ENCODE assay signal across 9 mouse cellular contexts in genomic region chr11:78344328-78344889, GRCm38 (mm10). TPM values are rescaled to one million over a fixed set of nuclear protein-coding genes. Genes with fewer than 3 reads are reported as not detected.
DNase-seq lines count a peak whose midpoint lies in the region; ATAC-seq and TF ChIP-seq lines count a peak whose summit lies in the region.
"Had no signal": no experiment of that assay in that cellular context is flagged by ENCODE, and none has a peak within 500 bp of the region (broad histone marks: within the 10 kb centered on the region; RNA-seq: fewer than 3 reads in every experiment).

No protein-coding gene starts in this region.

- no peak for TF ChIP-seq CTCF in heart, adult 2 months (IDR thresholded peaks at IDR 0.05)
- no peak for TF ChIP-seq CTCF in forebrain, postnatal 0 days (IDR thresholded peaks at IDR 0.05; ENCODE audit: low read depth)

- no peak for TF ChIP-seq EP300 in heart, adult 2 months (IDR thresholded peaks at IDR 0.05; ENCODE audit: insufficient read depth, low read depth, low read length)

- H3K27me3 ChIP-seq in heart, embryonic 12.5 days (replicated peaks): no peaks in the 10 kb centered on the region
- no peaks in the 10 kb centered on the region for H3K27me3 ChIP-seq in heart, adult 2 months (ENCODE audit: control insufficient read depth, insufficient read depth, low read length)
- no peaks in the 10 kb centered on the region for H3K27me3 ChIP-seq in forebrain, postnatal 0 days (ENCODE audit: insufficient read depth, low read length)

- intact Hi-C loops in heart, adult 2 months (cut with DNase I): no loop called here

- H3K36me3 ChIP-seq in heart, embryonic 12.5 days: peaks cover 24% of the 10 kb centered on the region
- no peaks in the 10 kb centered on the region for H3K36me3 ChIP-seq in heart, adult 2 months (ENCODE audit: control insufficient read depth, insufficient read depth, low read length)
- peaks cover 14% of the 10 kb centered on the region; the same call in 1 of the 2 replicates for H3K36me3 ChIP-seq in ES-E14 (ENCODE audit: control insufficient read depth, insufficient read depth, low read length, poor library complexity, severe bottlenecking)
- H3K36me3 ChIP-seq in forebrain, postnatal 0 days (ENCODE audit: insufficient read depth): peaks cover 22% of the 10 kb centered on the region

- in situ Hi-C loops in ES-E14 (cut with MboI; ENCODE audit: low sequenced_read_pairs in 2 of 2, unreplicated experiment in 2 of 2): no loop called here

- peaks cover 46% of the 10 kb centered on the region for H3K4me1 ChIP-seq in heart, embryonic 12.5 days (replicated peaks)
- H3K4me1 ChIP-seq in heart, adult 2 months (ENCODE audit: control insufficient read depth, insufficient read depth, low read length): peaks cover 10% of the 10 kb centered on the region
- H3K4me1 ChIP-seq in ES-E14 (ENCODE audit: control insufficient read depth in 2 of 2, insufficient read depth in 2 of 2, low read length in 2 of 2, poor library complexity in 1 of 2): peaks cover 2 to 25% of the 10 kb centered on the region in 2 experiments; a peak in 3 of 4 replicates
- no peaks in the 10 kb centered on the region for H3K4me1 ChIP-seq in forebrain, postnatal 0 days (ENCODE audit: insufficient read depth)

- WGBS in heart, embryonic 12.5 days: 31% methylated on average over 6 of the region's 6 CpGs
- 30% methylated on average over 6 of the region's 6 CpGs for WGBS in heart, adult 2 months
- 77% methylated on average over 6 of the region's 6 CpGs for WGBS in forebrain, postnatal 0 days

- no peak for ATAC-seq in heart, embryonic 12.5 days (ENCODE audit: insufficient number of reproducible peaks, low FRiP score)
- no peak for ATAC-seq in forebrain, postnatal 0 days
- peak; percentile 68 for ATAC-seq in megakaryocyte progenitor cell, adult 5-6 weeks (replicated peaks; ENCODE audit: poor library complexity)

- H3K9ac ChIP-seq in heart, embryonic 12.5 days: peak overlapping the region; percentile 89
- H3K9ac ChIP-seq in heart, adult 2 months (ENCODE audit: low read depth, low read length): no peak overlapping the region; the same call in 1 of the 2 replicates
- H3K9ac ChIP-seq in ES-E14 (ENCODE audit: insufficient read depth, low read depth, low read length, poor library complexity, severe bottlenecking): no peak overlapping the region; the same call in 1 of the 2 replicates
- peak overlapping the region; percentile 92 for H3K9ac ChIP-seq in forebrain, postnatal 0 days

- no peaks in the 10 kb centered on the region for H3K9me3 ChIP-seq in heart, embryonic 12.5 days (replicated peaks)
- H3K9me3 ChIP-seq in ES-E14 (ENCODE audit: control insufficient read depth, insufficient read depth, low read depth, low read length): no peaks in the 10 kb centered on the region
- H3K9me3 ChIP-seq in forebrain, postnatal 0 days (ENCODE audit: low read length): no peaks in the 10 kb centered on the region

- no peaks in the 10 kb centered on the region for H3K79me2 ChIP-seq in heart, adult 2 months (replicated peaks; ENCODE audit: control insufficient read depth, insufficient read depth, low read length)

- peak overlapping the region; percentile 73 for H3K27ac ChIP-seq in heart, embryonic 12.5 days (ENCODE audit: poor library complexity, severe bottlenecking)
- H3K27ac ChIP-seq in heart, adult 2 months: no peak overlapping the region
- no peak overlapping the region for H3K27ac ChIP-seq in ES-E14 (ENCODE audit: insufficient read depth, low read depth, low read length, poor library complexity, severe bottlenecking)
- H3K27ac ChIP-seq in forebrain, postnatal 0 days (ENCODE audit: low read depth, low read length): peak overlapping the region; percentile 85; the same call in 1 of the 2 replicates

- H3K4me3 ChIP-seq in heart, embryonic 12.5 days: peak overlapping the region; percentile 82
- no peak overlapping the region for H3K4me3 ChIP-seq in heart, adult 2 months
- peak overlapping the region; percentile 76 to 91 for H3K4me3 ChIP-seq in ES-E14 (ENCODE audit: insufficient read depth in 1 of 2, low read depth in 1 of 2, low read length in 2 of 2, poor library complexity in 1 of 2, severe bottlenecking in 1 of 2)
- H3K4me3 ChIP-seq in forebrain, postnatal 0 days (ENCODE audit: low read depth, low read length): peak overlapping the region; percentile 83

- no peak for TF ChIP-seq POLR2A in heart, adult 2 months (IDR thresholded peaks at IDR 0.05; ENCODE audit: insufficient read depth, low read depth, low read length)

- no peak for DNase-seq in heart, adult 2 months
- no peak for DNase-seq in ES-E14 (ENCODE audit: low read depth, low spot score)
- DNase-seq in forebrain, postnatal 0 days: no peak
- no peak for DNase-seq in frontal cortex, adult 2 months (ENCODE audit: extremely low spot score in 1 of 2, low spot score in 1 of 2)
- DNase-seq in kidney, adult 9 months: no peak
- no peak for DNase-seq in gastrocnemius, adult 18-20 months (ENCODE audit: low spot score)

- peak overlapping the region; percentile 93 for H3K4me2 ChIP-seq in heart, embryonic 12.5 days
- peak overlapping the region; percentile 63 for H3K4me2 ChIP-seq in forebrain, postnatal 0 days (ENCODE audit: low read depth)

TF ChIP-seq in ES-E14, 5 proteins besides CTCF, POLR2A, EP300 and RAD21:
- TF ChIP-seq ZC3H11A (IDR thresholded peaks at IDR 0.05; ENCODE audit: borderline replicate concordance, low read depth, low read length) (no peak), CHD2 (IDR thresholded peaks at IDR 0.05; ENCODE audit: low read depth, low read length) (no peak), HCFC1 (IDR thresholded peaks at IDR 0.05; ENCODE audit: borderline replicate concordance, insufficient read depth, low read length) (no peak), MAFK (IDR thresholded peaks at IDR 0.05; ENCODE audit: insufficient read depth, low read depth, low read length) (no peak), ZNF384 (IDR thresholded peaks at IDR 0.05; ENCODE audit: low read depth, low read length) (peak; percentile 46; the same call in 1 of the 2 replicates)

RNA-seq across cellular contexts. Expression of gene Unc119, which starts 1.1 kb away (rescaled TPM):
- polyA plus RNA-seq in heart, embryonic 12.5 days (2016; fragmentation: Nextera tagmentation; extraction: Ambion mirVana): 45.6 and 47.7 TPM in 2 replicates
- total RNA-seq in heart, adult 2 months (2021): 1 to 10 TPM; 4.6 to 4.9 TPM
- polyA plus RNA-seq in heart, adult 2 months (2012; rRNA removed): 16.8 and 17.8 TPM in 2 replicates
- total RNA-seq in ES-E14 (2012; rRNA removed): 22.2 and 24.5 TPM in 2 replicates
- total RNA-seq in forebrain, postnatal 0 days (2014; rRNA removed): 86.5 and 99.7 TPM in 2 replicates
- 72.2 and 72.5 TPM in 2 replicates for polyA plus RNA-seq in forebrain, postnatal 0 days (2015; fragmentation: Nextera tagmentation; extraction: Ambion mirVana)
- total RNA-seq in megakaryocyte progenitor cell, adult 5-6 weeks (2015): 27.2 and 34.4 TPM in 2 replicates
- total RNA-seq in megakaryocyte progenitor cell, adult 5-6 weeks (2017): 25.7 and 29.2 TPM in 2 replicates
- polyA plus RNA-seq in frontal cortex, adult 2 months (2012; rRNA removed): 69.3 and 73.8 TPM in 2 replicates
- total RNA-seq in gastrocnemius, adult 18-20 months (2021): 1 to 10 TPM; 8.3 TPM

RNA-seq across cellular contexts. Expression of gene Pigs, which starts 16.2 kb away (rescaled TPM):
- polyA plus RNA-seq in heart, embryonic 12.5 days (2016; fragmentation: Nextera tagmentation; extraction: Ambion mirVana): 71.4 and 75.6 TPM in 2 replicates
- 10 to 100 TPM; 20.7 to 25.4 TPM for total RNA-seq in heart, adult 2 months (2021)
- 39.7 and 47.1 TPM in 2 replicates for polyA plus RNA-seq in heart, adult 2 months (2012; rRNA removed)
- 45.7 and 78.9 TPM in 2 replicates for total RNA-seq in ES-E14 (2012; rRNA removed)
- total RNA-seq in forebrain, postnatal 0 days (2014; rRNA removed): 33.0 and 43.1 TPM in 2 replicates
- polyA plus RNA-seq in forebrain, postnatal 0 days (2015; fragmentation: Nextera tagmentation; extraction: Ambion mirVana): 63.7 and 76.8 TPM in 2 replicates
- 25.6 and 28.6 TPM in 2 replicates for total RNA-seq in megakaryocyte progenitor cell, adult 5-6 weeks (2015)
- total RNA-seq in megakaryocyte progenitor cell, adult 5-6 weeks (2017): 13.3 and 15.6 TPM in 2 replicates
- polyA plus RNA-seq in frontal cortex, adult 2 months (2012; rRNA removed): 60.4 and 65.7 TPM in 2 replicates
- total RNA-seq in gastrocnemius, adult 18-20 months (2021): 10 to 100 TPM; 18.2 to 19.2 TPM

RNA-seq across cellular contexts. Expression of gene Aldoc, which starts 21.6 kb away (rescaled TPM):
- polyA plus RNA-seq in heart, embryonic 12.5 days (2016; fragmentation: Nextera tagmentation; extraction: Ambion mirVana): 10.0 and 12.6 TPM in 2 replicates
- total RNA-seq in heart, adult 2 months (2021): under 1 TPM; 0.73 to 0.80 TPM
- polyA plus RNA-seq in heart, adult 2 months (2012; rRNA removed): 0.45 and 0.56 TPM in 2 replicates
- 5.0 and 9.8 TPM in 2 replicates for total RNA-seq in ES-E14 (2012; rRNA removed)
- 187 and 207 TPM in 2 replicates for total RNA-seq in forebrain, postnatal 0 days (2014; rRNA removed)
- 182 and 219 TPM in 2 replicates for polyA plus RNA-seq in forebrain, postnatal 0 days (2015; fragmentation: Nextera tagmentation; extraction: Ambion mirVana)
- total RNA-seq in megakaryocyte progenitor cell, adult 5-6 weeks (2015): 0.15 and 1.0 TPM in 2 replicates
- total RNA-seq in megakaryocyte progenitor cell, adult 5-6 weeks (2017): 0.17 and 0.54 TPM in 2 replicates
- polyA plus RNA-seq in frontal cortex, adult 2 months (2012; rRNA removed): 1,301 and 1,427 TPM in 2 replicates
- 1 to 10 TPM; 2.1 to 2.6 TPM for total RNA-seq in gastrocnemius, adult 18-20 months (2021)

RNA-seq across cellular contexts. Expression of gene Foxn1, which starts 41.9 kb away (rescaled TPM):
- polyA plus RNA-seq in heart, embryonic 12.5 days (2016; fragmentation: Nextera tagmentation; extraction: Ambion mirVana): not detected in 2 replicates
- not detected for total RNA-seq in heart, adult 2 months (2021)
- polyA plus RNA-seq in heart, adult 2 months (2012; rRNA removed): not detected in 2 replicates
- not detected in 2 replicates for total RNA-seq in ES-E14 (2012; rRNA removed)
- not detected in 2 replicates for total RNA-seq in forebrain, postnatal 0 days (2014; rRNA removed)
- not detected in 2 replicates for polyA plus RNA-seq in forebrain, postnatal 0 days (2015; fragmentation: Nextera tagmentation; extraction: Ambion mirVana)
- not detected in 2 replicates for total RNA-seq in megakaryocyte progenitor cell, adult 5-6 weeks (2015)
- not detected in 2 replicates for total RNA-seq in megakaryocyte progenitor cell, adult 5-6 weeks (2017)
- polyA plus RNA-seq in frontal cortex, adult 2 months (2012; rRNA removed): not detected in 2 replicates
- not detected for total RNA-seq in gastrocnemius, adult 18-20 months (2021)
- total RNA-seq: hematopoietic stem cell, adult 5-6 weeks had no signal

RNA-seq across cellular contexts. Expression of gene Spag5, which starts 43.1 kb away (rescaled TPM):
- polyA plus RNA-seq in heart, embryonic 12.5 days (2016; fragmentation: Nextera tagmentation; extraction: Ambion mirVana): 27.2 and 34.0 TPM in 2 replicates
- total RNA-seq in heart, adult 2 months (2021): under 1 TPM; 0.27 to 0.42 TPM
- polyA plus RNA-seq in heart, adult 2 months (2012; rRNA removed): 0.64 and 0.94 TPM in 2 replicates
- 58.2 and 96.2 TPM in 2 replicates for total RNA-seq in ES-E14 (2012; rRNA removed)
- 5.7 and 6.5 TPM in 2 replicates for total RNA-seq in forebrain, postnatal 0 days (2014; rRNA removed)
- 3.5 and 4.8 TPM in 2 replicates for polyA plus RNA-seq in forebrain, postnatal 0 days (2015; fragmentation: Nextera tagmentation; extraction: Ambion mirVana)
- 27.0 and 30.0 TPM in 2 replicates for total RNA-seq in megakaryocyte progenitor cell, adult 5-6 weeks (2015)
- total RNA-seq in megakaryocyte progenitor cell, adult 5-6 weeks (2017): 52.6 and 54.0 TPM in 2 replicates
- 14.7 and 16.8 TPM in 2 replicates for polyA plus RNA-seq in frontal cortex, adult 2 months (2012; rRNA removed)
- 1 to 10 TPM; 2.3 to 2.5 TPM for total RNA-seq in gastrocnemius, adult 18-20 months (2021)

Comparison
In these comparisons a context has a peak if more than half of its experiments do, and no peak if none do; other contexts are left out.
1. H3K27ac ChIP-seq: peak in heart, embryonic 12.5 days (single experiment) and forebrain, postnatal 0 days (single experiment); none in heart, adult 2 months (single experiment) and ES-E14 (single experiment).
2. H3K9ac ChIP-seq: peak in heart, embryonic 12.5 days (single experiment) and forebrain, postnatal 0 days (single experiment); none in heart, adult 2 months (single experiment) and ES-E14 (single experiment).
3. RNA of gene Aldoc, which starts 21.6 kb away (total RNA-seq): 187 to 207 TPM in forebrain, postnatal 0 days; 5.0 to 9.8 TPM in ES-E14, 2.1 to 2.6 TPM in gastrocnemius, adult 18-20 months, 0.15 to 1.0 TPM in megakaryocyte progenitor cell, adult 5-6 weeks and 0.73 to 0.80 TPM in heart, adult 2 months; every median in the first group is over 10 times any median in the second.